Mouse (Mus musculus): ENCODE data around the gene Zfp687. TPM values are rescaled to one million over a fixed set of nuclear protein-coding genes. Genes with fewer than 3 reads are reported as not detected.

Zfp687 gene
- polyA plus RNA-seq (2015; fragmentation: Illumina TruSeq; extraction: RNeasy Lipid Tissue Mini Kit (QIAGEN cat#74804); ENCODE audit: insufficient read depth, low replicate concordance): 19.5 TPM

DNA sequence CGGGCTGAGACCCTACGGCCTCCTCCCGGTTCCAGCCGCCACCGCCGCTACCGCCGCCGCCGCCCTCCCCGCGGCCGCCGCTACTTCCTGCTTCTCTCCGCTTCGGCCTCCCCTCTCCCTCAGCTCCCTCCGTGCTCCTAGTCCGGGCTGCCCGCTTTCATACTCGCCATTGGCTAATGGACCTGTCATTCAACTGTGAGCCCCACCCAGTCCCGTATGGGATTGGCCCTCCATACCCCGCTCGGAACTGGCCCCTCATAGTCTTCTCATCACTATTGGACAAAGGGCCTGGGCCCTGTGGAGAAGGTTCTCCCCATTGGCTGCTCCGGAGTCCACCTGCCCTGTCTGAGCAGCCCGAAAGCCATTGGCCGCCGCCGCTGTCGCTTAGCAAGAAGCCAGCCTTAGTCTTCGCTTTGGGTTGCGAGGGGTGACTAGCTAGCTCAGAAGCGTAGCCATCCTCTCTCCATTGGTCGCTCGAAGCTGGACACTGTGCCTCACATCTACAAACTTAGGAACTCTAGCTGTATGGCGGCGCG is at the start of gene Zfp687:
Zfp687 (minus strand) TSS at position 112 of the 536 bp plus-strand sequence.

GRCm38 (mm10) chr3:95042166-95042837 is 27.1 kb upstream of the Zfp687 start, which contains the start of gene Psmd4:
TSS of gene Psmd4 (minus strand) at chr3:95042614.

DNA sequence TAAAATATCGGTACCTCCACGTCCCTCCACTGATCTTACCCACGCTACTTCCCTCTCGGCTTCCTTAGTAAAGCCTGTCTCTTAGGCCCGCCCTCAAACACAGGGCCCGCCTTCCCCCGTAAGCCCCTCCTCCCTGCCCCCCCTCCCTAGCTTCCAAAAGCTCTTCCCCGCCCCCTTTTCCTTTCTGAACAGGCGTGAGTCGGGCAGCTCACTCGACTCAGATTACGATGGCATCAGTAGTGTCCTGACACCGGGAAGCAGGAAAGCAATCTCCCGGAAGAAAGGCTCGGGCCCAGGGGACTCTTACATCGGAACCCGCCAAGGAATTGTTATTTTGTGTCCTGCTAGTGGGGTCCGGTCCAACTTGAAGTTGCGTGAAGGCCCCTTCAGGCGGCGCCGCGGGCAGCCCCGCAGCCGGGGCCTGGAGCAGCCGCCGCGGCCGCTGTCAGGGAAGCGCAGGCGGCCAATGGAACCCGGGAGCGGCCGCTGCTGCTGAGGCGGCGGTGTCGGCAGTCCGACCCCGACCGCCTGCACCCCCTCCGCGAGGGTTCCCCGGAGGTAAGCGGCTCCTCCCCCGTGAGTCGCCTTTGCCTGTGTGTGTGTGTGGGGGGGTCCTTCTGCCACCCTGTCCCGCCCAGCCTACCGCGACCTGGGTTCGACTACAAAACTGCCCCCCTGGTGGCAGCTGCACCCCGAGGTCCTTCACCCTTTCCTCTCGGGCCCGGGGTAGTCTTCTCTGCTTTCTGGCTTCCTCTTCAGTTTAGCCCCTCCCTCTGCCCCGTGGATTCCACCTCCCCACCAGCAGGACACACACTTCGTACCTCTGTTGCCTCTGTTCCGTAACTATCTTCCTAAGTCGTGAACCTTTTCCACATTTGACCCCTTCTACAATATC is 40.5 kb downstream of the Zfp687 start, which contains the start of gene Pi4kb:
Pi4kb (plus strand) TSS at position 204 of the 895 bp plus-strand sequence.

Other genes starting within 250 kb of the Zfp687 start
- gene Cgn, start 229.0 kb downstream of the Zfp687 start, polyA plus RNA-seq (2015; fragmentation: Illumina TruSeq; extraction: RNeasy Lipid Tissue Mini Kit (QIAGEN cat#74804); ENCODE audit: insufficient read depth, low replicate concordance): 0.10 TPM
- gene Pogz, start 177.9 kb downstream of the Zfp687 start, polyA plus RNA-seq (2015; fragmentation: Illumina TruSeq; extraction: RNeasy Lipid Tissue Mini Kit (QIAGEN cat#74804); ENCODE audit: insufficient read depth, low replicate concordance): 32.7 TPM
- 182 TPM for gene Psmb4, start 128.5 kb downstream of the Zfp687 start, polyA plus RNA-seq (2015; fragmentation: Illumina TruSeq; extraction: RNeasy Lipid Tissue Mini Kit (QIAGEN cat#74804); ENCODE audit: insufficient read depth, low replicate concordance)
- 18.9 TPM for gene Selenbp1, start 82.4 kb downstream of the Zfp687 start, polyA plus RNA-seq (2015; fragmentation: Illumina TruSeq; extraction: RNeasy Lipid Tissue Mini Kit (QIAGEN cat#74804); ENCODE audit: insufficient read depth, low replicate concordance)
- 55.5 TPM for gene Rfx5, start 61.4 kb downstream of the Zfp687 start, polyA plus RNA-seq (2015; fragmentation: Illumina TruSeq; extraction: RNeasy Lipid Tissue Mini Kit (QIAGEN cat#74804); ENCODE audit: insufficient read depth, low replicate concordance)
- gene Pi4kb, start 40.7 kb downstream of the Zfp687 start, polyA plus RNA-seq (2015; fragmentation: Illumina TruSeq; extraction: RNeasy Lipid Tissue Mini Kit (QIAGEN cat#74804); ENCODE audit: insufficient read depth, low replicate concordance): 62.1 TPM
- gene Psmd4, start 27.2 kb upstream of the Zfp687 start, polyA plus RNA-seq (2015; fragmentation: Illumina TruSeq; extraction: RNeasy Lipid Tissue Mini Kit (QIAGEN cat#74804); ENCODE audit: insufficient read depth, low replicate concordance): 88.5 TPM
- 20.2 TPM for gene Pip5k1a, start 91.5 kb upstream of the Zfp687 start, polyA plus RNA-seq (2015; fragmentation: Illumina TruSeq; extraction: RNeasy Lipid Tissue Mini Kit (QIAGEN cat#74804); ENCODE audit: insufficient read depth, low replicate concordance)
- gene Vps72, start 95.6 kb upstream of the Zfp687 start, polyA plus RNA-seq (2015; fragmentation: Illumina TruSeq; extraction: RNeasy Lipid Tissue Mini Kit (QIAGEN cat#74804); ENCODE audit: insufficient read depth, low replicate concordance): 33.3 TPM
- 3.3 TPM for gene Tmod4, start 109.0 kb upstream of the Zfp687 start, polyA plus RNA-seq (2015; fragmentation: Illumina TruSeq; extraction: RNeasy Lipid Tissue Mini Kit (QIAGEN cat#74804); ENCODE audit: insufficient read depth, low replicate concordance)
- gene Scnm1, start 118.6 kb upstream of the Zfp687 start, polyA plus RNA-seq (2015; fragmentation: Illumina TruSeq; extraction: RNeasy Lipid Tissue Mini Kit (QIAGEN cat#74804); ENCODE audit: insufficient read depth, low replicate concordance): 81.2 TPM
- gene Lysmd1, start 118.6 kb upstream of the Zfp687 start, polyA plus RNA-seq (2015; fragmentation: Illumina TruSeq; extraction: RNeasy Lipid Tissue Mini Kit (QIAGEN cat#74804); ENCODE audit: insufficient read depth, low replicate concordance): 10.1 TPM
- 32.9 TPM for gene Tnfaip8l2, start 126.9 kb upstream of the Zfp687 start, polyA plus RNA-seq (2015; fragmentation: Illumina TruSeq; extraction: RNeasy Lipid Tissue Mini Kit (QIAGEN cat#74804); ENCODE audit: insufficient read depth, low replicate concordance)
- gene Sema6c, start 145.0 kb upstream of the Zfp687 start, polyA plus RNA-seq (2015; fragmentation: Illumina TruSeq; extraction: RNeasy Lipid Tissue Mini Kit (QIAGEN cat#74804); ENCODE audit: insufficient read depth, low replicate concordance): 0.69 TPM
- 109 TPM for gene Gabpb2, start 202.5 kb upstream of the Zfp687 start, polyA plus RNA-seq (2015; fragmentation: Illumina TruSeq; extraction: RNeasy Lipid Tissue Mini Kit (QIAGEN cat#74804); ENCODE audit: insufficient read depth, low replicate concordance)
- gene Cdc42se1, start 213.3 kb upstream of the Zfp687 start, polyA plus RNA-seq (2015; fragmentation: Illumina TruSeq; extraction: RNeasy Lipid Tissue Mini Kit (QIAGEN cat#74804); ENCODE audit: insufficient read depth, low replicate concordance): 160 TPM
- gene Mllt11, start 216.7 kb upstream of the Zfp687 start, polyA plus RNA-seq (2015; fragmentation: Illumina TruSeq; extraction: RNeasy Lipid Tissue Mini Kit (QIAGEN cat#74804); ENCODE audit: insufficient read depth, low replicate concordance): 24.0 TPM
- not detected for gene Gm128, start 226.2 kb upstream of the Zfp687 start, polyA plus RNA-seq (2015; fragmentation: Illumina TruSeq; extraction: RNeasy Lipid Tissue Mini Kit (QIAGEN cat#74804); ENCODE audit: insufficient read depth, low replicate concordance)
- not detected for gene Bnipl, start 235.7 kb upstream of the Zfp687 start, polyA plus RNA-seq (2015; fragmentation: Illumina TruSeq; extraction: RNeasy Lipid Tissue Mini Kit (QIAGEN cat#74804); ENCODE audit: insufficient read depth, low replicate concordance)